8 mouse cellular contexts compared by ENCODE assay signal in genomic region chr10:60195087-60195486, GRCm38 (mm10). TPM values are rescaled to one million over a fixed set of nuclear protein-coding genes. Genes with fewer than 3 reads are reported as not detected.
DNase-seq lines count a peak whose midpoint lies in the region; TF ChIP-seq lines count a peak whose summit lies in the region.

No protein-coding gene starts in this region.

- intact Hi-C loops in heart, postnatal 10 days (cut with DNase I) = no loop called here
- intact Hi-C loops in gastrocnemius, adult 2 months (cut with DNase I) = no loop called here

- no peaks in the 10 kb centered on the region for H3K27me3 ChIP-seq in cerebellum, adult 2 months (ENCODE audit: control insufficient read depth, insufficient read depth, low read length)

- peaks cover 31% of the 10 kb centered on the region for H3K4me1 ChIP-seq in cerebellum, adult 2 months (ENCODE audit: control insufficient read depth, insufficient read depth, low read length)

- no peak overlapping the region for H3K4me3 ChIP-seq in cerebellum, adult 2 months (replicated peaks; ENCODE audit: insufficient read depth, low read depth, low read length)
- H3K4me3 ChIP-seq in gastrocnemius, adult 2 months = no peak overlapping the region

- TF ChIP-seq CTCF in cerebellum, adult 2 months (IDR thresholded peaks at IDR 0.05; ENCODE audit: borderline replicate concordance, insufficient read depth, low read depth, low read length) = peak; percentile 48; the same call in 1 of the 2 replicates
- TF ChIP-seq CTCF in gastrocnemius, adult 2 months (IDR thresholded peaks at IDR 0.05) = no peak

- peak; percentile 60 for DNase-seq in layer of hippocampus, adult 11-12 months (ENCODE audit: low spot score)
- no peak for DNase-seq in layer of hippocampus, adult 9-10 months (ENCODE audit: low spot score)
- DNase-seq in cerebellum, adult 2 months = peak; percentile 88 to 96
- peak; percentile 65 to 67 for DNase-seq in heart, postnatal 10 days
- peak; percentile 35 to 71 for DNase-seq in layer of hippocampus, postnatal 14 days (ENCODE audit: low spot score in 2 of 2)
- peak; percentile 61 for DNase-seq in retina, embryonic 14.5 days (ENCODE audit: low spot score)
- DNase-seq in frontal cortex, postnatal 10 days (ENCODE audit: low spot score in 2 of 2) = no peak
- no peak for DNase-seq in gastrocnemius, adult 2 months

- TF ChIP-seq POLR2A in cerebellum, adult 2 months (IDR thresholded peaks at IDR 0.05; ENCODE audit: borderline replicate concordance, insufficient read depth, low read length) = no peak

- 2% methylated on average over 4 of the region's 4 CpGs for WGBS in cerebellum, adult 2 months

- no peak overlapping the region for H3K27ac ChIP-seq in cerebellum, adult 2 months (ENCODE audit: insufficient read depth, low read length)
- no peak overlapping the region for H3K27ac ChIP-seq in gastrocnemius, adult 2 months

RNA-seq across cellular contexts. Expression of gene Chst3, which starts 24.0 kb away (rescaled TPM):
- polyA plus RNA-seq in cerebellum, adult 2 months (2012; rRNA removed) = 2.2 TPM in 2 replicates
- total RNA-seq in heart, postnatal 10 days (2021) = 1 to 10 TPM; 1.4 to 1.8 TPM
- total RNA-seq in layer of hippocampus, postnatal 14 days (2021) = 1 to 10 TPM; 3.8 to 4.1 TPM
- total RNA-seq in gastrocnemius, adult 2 months (2021) = under 1 TPM; 0.23 to 0.64 TPM

Comparison
In these comparisons a context has a peak if more than half of its experiments do, and no peak if none do; other contexts are left out.
1. DNase-seq: peak in layer of hippocampus, adult 11-12 months (single experiment), cerebellum, adult 2 months (2 of 2), heart, postnatal 10 days (2 of 2), layer of hippocampus, postnatal 14 days (2 of 2) and retina, embryonic 14.5 days (single experiment); none in layer of hippocampus, adult 9-10 months (single experiment), frontal cortex, postnatal 10 days (0 of 2) and gastrocnemius, adult 2 months (single experiment).